Mouse (Mus musculus) bone marrow macrophage, adult 2 months (primary cell): ENCODE measurements around the gene Slc24a3. TPM values are rescaled to one million over a fixed set of nuclear protein-coding genes. Genes with fewer than 3 reads are reported as not detected.

Experiments
- H3K27ac ChIP-seq: 2 replicates; pipeline ENCODE4 v1.5.1; 2012; ENCODE audit warnings: low read depth, low read length; ENCODE audit not compliant: insufficient read depth
- H3K4me1 ChIP-seq: 2 replicates; pipeline ENCODE4 v1.6.1; 2012; ENCODE audit warnings: low read length; ENCODE audit not compliant: control insufficient read depth, insufficient read depth
- H3K4me3 ChIP-seq: 2 replicates; pipeline ENCODE4 v1.5.1; 2012; ENCODE audit warnings: mild to moderate bottlenecking, low read length, moderate library complexity; ENCODE audit not compliant: insufficient read depth
- CTCF ChIP-seq: IDR thresholded peaks from 2 replicates; pipeline ENCODE4 v1.5.1; 2012; ENCODE audit warnings: low read depth, mild to moderate bottlenecking, low read length, moderate library complexity
- POLR2A ChIP-seq: IDR thresholded peaks from 2 replicates; pipeline ENCODE4 v1.6.1; 2012; ENCODE audit warnings: mild to moderate bottlenecking, low read depth, low read length, borderline replicate concordance
- polyA plus RNA-seq: library from polyadenylated mRNA; stranded (reverse); fragments of >200 nt; gene quantifications from 2 replicates; pipeline ENCODE4 v1.2.4, GENCODE M21; 2012; ENCODE audit not compliant: missing spikeins, insufficient read depth, insufficient read length

Slc24a3 gene
- polyA plus RNA-seq, 1 experiment, result 2.5 TPM

DNA sequence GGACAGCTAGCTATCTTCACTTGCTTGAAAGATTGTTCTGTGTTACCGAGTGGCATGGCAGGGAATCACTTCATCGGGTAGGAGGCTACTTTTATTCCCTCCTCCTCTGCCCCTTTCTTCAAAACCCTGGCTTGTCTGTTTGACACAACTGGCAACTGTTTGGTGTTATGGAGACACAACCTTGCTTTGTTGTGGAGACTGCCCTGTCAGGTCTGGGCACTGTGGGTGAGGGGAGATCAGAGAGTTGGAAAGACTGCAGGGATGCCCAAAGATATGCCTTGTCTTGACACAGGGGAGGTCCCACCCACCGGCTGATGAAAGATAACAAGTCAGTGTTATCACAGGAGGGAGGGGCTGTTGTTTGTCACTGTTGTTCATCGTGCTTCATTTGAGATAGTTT lies 3.0 kb upstream of the Slc24a3 start:
- no peak overlapping the region for H3K4me3 ChIP-seq
- no peak for TF ChIP-seq POLR2A
- no peak overlapping the region for H3K27ac ChIP-seq
- peaks cover 6% of the 10 kb centered on the region; the same call in 1 of the 2 replicates for H3K4me1 ChIP-seq

DNA sequence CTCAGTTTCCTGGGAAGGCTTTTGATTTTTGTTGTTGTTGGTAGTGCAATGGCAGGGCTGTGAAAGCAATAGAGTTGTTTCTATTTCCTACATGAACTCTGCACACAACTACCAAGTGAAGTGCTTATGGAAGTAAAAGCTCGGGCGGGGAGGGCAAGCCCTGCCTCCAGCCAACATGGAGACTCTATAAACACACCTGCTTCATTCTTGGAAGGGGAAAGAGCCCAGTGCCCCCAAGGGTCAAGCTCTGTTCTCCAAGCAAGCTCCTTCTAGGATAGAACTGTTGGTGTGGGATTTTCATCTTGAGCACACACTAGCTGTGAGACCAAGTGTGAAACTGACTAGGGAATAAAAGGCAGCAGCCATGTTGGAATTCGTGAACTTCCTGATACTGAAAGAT lies 2.5 kb upstream of the Slc24a3 start:
- Histone ChIP-seq H3K4me3 (no peak overlapping the region), H3K27ac (no peak overlapping the region), H3K4me1 (peaks cover 4% of the 10 kb centered on the region; the same call in 1 of the 2 replicates)
- TF ChIP-seq CTCF (no peak), POLR2A (no peak)

- Histone ChIP-seq H3K27ac (no peak overlapping the region), H3K4me3 (no peak overlapping the region), H3K4me1 (peaks cover 4% of the 10 kb centered on the region; the same call in 1 of the 2 replicates)
- no peak for TF ChIP-seq POLR2A
Measured at GRCm38 (mm10) chr2:145165854-145166253, 1.7 kb upstream of the Slc24a3 start.

- H3K4me3 ChIP-seq, result peak overlapping the region; percentile 30
Measured at GRCm38 (mm10) chr2:145167051-145167663, 397 bp upstream of the Slc24a3 start.

DNA sequence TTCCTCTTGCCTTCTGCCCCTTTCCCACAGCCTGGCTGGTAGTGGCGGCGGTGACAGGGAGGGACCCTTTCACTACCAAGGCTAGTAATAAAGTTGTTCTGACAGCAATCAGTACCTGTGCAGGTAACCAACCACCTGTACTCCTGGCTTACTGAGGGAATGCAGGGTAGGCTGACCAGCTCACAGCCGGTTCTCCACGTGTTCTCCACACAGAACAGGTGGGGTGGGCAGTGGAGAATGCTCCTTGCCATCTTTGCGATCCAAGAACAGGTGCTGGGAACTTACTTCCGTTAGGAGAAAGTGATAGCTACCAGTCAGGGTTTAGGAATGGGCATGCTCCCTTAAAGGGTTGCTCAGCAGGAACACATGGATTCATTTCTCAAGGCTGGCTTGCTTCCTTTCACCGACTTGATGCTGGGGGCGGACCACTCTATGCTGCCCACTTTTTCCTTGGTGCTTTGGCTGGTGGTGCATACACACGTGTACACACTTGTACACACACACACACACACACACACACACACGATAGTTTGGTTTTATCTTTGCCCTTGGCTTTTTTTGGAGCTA lies 934 bp downstream of the Slc24a3 start:
- Histone ChIP-seq H3K4me1 (peaks cover 4% of the 10 kb centered on the region; the same call in 1 of the 2 replicates), H3K4me3 (peak overlapping the region; percentile 53), H3K27ac (no peak overlapping the region)
- no peak for TF ChIP-seq POLR2A
- TF ChIP-seq CTCF, result no peak

More at GRCm38 (mm10) chr2:145167051-145167663, 397 bp upstream of the Slc24a3 start:
- Histone ChIP-seq H3K27ac (no peak overlapping the region), H3K4me1 (peaks cover 4% of the 10 kb centered on the region; the same call in 1 of the 2 replicates)
- TF ChIP-seq CTCF (no peak), POLR2A (no peak)

DNA sequence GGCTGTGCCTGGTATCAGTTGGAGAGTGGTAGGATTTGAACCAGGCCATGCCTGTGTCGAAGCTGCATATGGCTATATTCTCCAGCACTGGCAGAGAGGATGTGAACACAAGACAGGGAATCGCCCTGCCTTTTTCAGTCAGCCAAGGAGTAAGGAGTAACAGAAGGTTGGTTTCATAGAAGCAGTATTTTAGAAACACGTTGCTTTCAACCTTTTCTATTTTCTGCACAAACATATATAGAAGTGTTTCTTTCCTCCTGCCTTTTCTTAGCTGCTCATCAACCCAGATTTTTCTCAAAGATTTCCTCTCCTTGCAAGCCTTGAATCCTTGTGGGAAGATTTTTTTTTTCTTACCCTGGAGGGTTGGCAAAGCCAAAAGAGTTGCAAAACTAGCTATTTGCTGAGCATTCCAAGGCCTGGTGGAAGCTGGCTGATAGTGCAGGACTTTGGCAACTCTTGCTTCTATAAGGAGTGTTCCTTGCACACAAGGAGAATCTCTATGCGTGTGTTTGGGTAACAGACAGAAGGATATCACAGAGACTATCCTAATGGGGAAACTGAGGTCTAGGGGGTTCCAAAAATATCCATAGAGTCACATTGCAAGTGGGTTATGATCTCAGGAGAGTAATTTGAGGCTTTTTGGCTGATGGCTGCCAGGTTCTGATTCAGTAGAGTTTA lies 5.6 kb downstream of the Slc24a3 start:
- TF ChIP-seq POLR2A (no peak), CTCF (no peak)
- H3K4me3 ChIP-seq, result no peak overlapping the region
- H3K27ac ChIP-seq, result no peak overlapping the region
- peaks cover 4% of the 10 kb centered on the region; the same call in 1 of the 2 replicates for H3K4me1 ChIP-seq

DNA sequence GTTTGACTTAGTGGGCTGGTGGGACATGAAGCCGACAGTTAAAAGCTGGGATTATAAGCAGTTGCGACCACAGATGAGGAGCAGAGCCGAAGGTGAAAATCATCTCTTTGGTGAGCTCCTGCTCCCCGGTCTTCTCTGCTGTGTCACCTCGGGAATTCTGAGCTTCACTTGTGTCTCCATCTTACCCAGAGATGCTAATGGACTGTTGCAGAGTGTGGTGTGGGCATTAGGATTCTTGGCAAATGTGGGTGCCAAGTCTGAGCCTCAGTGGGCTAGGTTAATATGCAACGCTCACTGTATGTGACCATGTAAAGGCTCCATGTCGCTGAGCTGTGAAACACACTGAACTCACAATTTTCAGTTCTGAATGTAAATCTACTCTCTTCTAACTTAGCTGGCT lies 7.5 kb downstream of the Slc24a3 start:
- H3K4me1 ChIP-seq, result no peaks in the 10 kb centered on the region
- no peak for TF ChIP-seq POLR2A
- TF ChIP-seq CTCF, result no peak

DNA sequence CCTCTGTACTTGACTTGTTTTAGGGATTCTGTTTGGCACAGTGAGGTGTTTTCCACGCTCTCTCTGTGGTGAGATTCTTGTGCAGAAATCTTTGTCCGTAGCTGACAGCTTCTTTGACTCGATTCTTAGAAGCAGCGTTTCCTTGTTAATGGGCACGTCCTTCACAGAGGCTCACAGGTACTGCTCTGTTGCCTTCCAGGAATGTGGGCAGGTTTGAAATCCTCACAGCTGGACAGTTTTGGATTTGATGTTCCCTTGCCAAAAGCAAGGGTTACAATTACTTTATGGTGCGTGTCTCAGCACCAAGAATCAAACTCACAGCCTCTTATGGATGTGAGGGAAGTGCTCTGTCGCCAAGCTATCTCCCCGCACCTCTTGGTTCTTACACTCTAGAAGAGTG lies 14.9 kb downstream of the Slc24a3 start:
- no peak overlapping the region for H3K4me3 ChIP-seq
- no peak overlapping the region for H3K27ac ChIP-seq
- TF ChIP-seq POLR2A (no peak), CTCF (no peak)
- H3K4me1 ChIP-seq, result peaks cover 4% of the 10 kb centered on the region

More for the DNA sequence above, 7.5 kb downstream of the Slc24a3 start:
- no peak overlapping the region for H3K4me3 ChIP-seq
- no peak overlapping the region for H3K27ac ChIP-seq

DNA sequence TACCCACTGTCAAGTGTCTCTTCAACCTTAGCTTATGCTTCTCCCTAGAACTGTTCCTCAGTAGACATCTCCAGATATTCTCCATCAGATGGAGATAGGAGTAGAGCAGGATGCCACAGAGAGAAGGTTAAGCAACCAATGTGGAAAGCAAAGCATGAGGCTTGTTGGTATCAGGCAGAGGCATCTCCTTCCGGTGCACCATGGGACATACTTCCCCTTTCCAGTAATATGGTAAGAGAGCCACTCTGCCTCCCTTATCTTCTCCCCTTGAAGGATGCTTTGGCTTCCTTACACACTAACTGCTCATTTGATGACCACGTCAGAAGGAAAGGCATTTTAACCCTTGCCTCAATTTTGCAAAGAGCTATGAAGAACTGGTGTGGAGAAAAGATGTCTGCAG lies 21.3 kb downstream of the Slc24a3 start:
- Histone ChIP-seq H3K4me3 (no peak overlapping the region), H3K27ac (no peak overlapping the region), H3K4me1 (peaks cover 17% of the 10 kb centered on the region)
- TF ChIP-seq POLR2A, result no peak

- H3K4me3 ChIP-seq, result no peak overlapping the region
- TF ChIP-seq CTCF (no peak), POLR2A (no peak)
- peaks cover 17% of the 10 kb centered on the region for H3K4me1 ChIP-seq
- H3K27ac ChIP-seq, result peak overlapping the region; percentile 62
Measured at GRCm38 (mm10) chr2:145196043-145196442, 28.5 kb downstream of the Slc24a3 start.
